Mouse (Mus musculus) CH12.LX (cell line): ENCODE data around the gene Pced1b. TPM values are rescaled to one million over a fixed set of nuclear protein-coding genes. Genes with fewer than 3 reads are reported as not detected.

ENCODE experiments used
- DNase-seq: peaks from one replicate; pipeline ENCODE4 v3.0.0-alpha.2; 2013; ENCODE audit errors: extremely low read depth
- H3K27ac ChIP-seq: 2 replicates; pipeline ENCODE4 v1.5.1; 2012; ENCODE audit warnings: low read depth, mild to moderate bottlenecking, control low read depth, moderate library complexity; ENCODE audit not compliant: insufficient read depth
- H3K27me3 ChIP-seq: replicated peaks from 2 replicates; pipeline ENCODE3; 2012; ENCODE audit warnings: inconsistent platforms
- H3K36me3 ChIP-seq, 2 experiments: replicated peaks in 1 of 2; 2 replicates each; pipeline versions ENCODE3 to v1.6.1; 2012; ENCODE audit warnings: inconsistent platforms in 1 of 2, low read length in 1 of 2, mild to moderate bottlenecking in 1 of 2, mixed read lengths in 1 of 2, moderate library complexity in 1 of 2; ENCODE audit not compliant: control insufficient read depth in 1 of 2, insufficient read depth in 1 of 2
- H3K4me1 ChIP-seq, 2 experiments: 2 replicates each; pipeline ENCODE4 v1.6.1; 2012; ENCODE audit warnings: inconsistent platforms in 1 of 2, moderate library complexity in 1 of 2; ENCODE audit not compliant: insufficient read depth in 2 of 2, control insufficient read depth in 1 of 2
- H3K4me2 ChIP-seq: 2 replicates; pipeline ENCODE4 v1.6.1; 2012; ENCODE audit warnings: low read depth, mild to moderate bottlenecking, control low read depth; ENCODE audit not compliant: poor library complexity, insufficient read depth, severe bottlenecking
- H3K4me3 ChIP-seq, 3 experiments: fragments of 150-350 bp in 1 of 3; sonication (generic) in 1 of 3; replicated peaks in 1 of 3; 2 replicates each; pipeline versions ENCODE3 to v1.5.1; 2011 to 2012; ENCODE audit warnings: low read depth in 2 of 3, low read length in 2 of 3, mild to moderate bottlenecking in 2 of 3, moderate library complexity in 2 of 3, control low read depth in 1 of 3, improper control_type of control experiment in 1 of 3, inconsistent platforms in 1 of 3, mixed read lengths in 1 of 3; ENCODE audit not compliant: poor library complexity in 1 of 3
- H3K79me2 ChIP-seq: replicated peaks from 2 replicates; pipeline ENCODE4 v1.6.1; 2012; ENCODE audit warnings: mild to moderate bottlenecking, moderate library complexity; ENCODE audit not compliant: control insufficient read depth, poor library complexity, insufficient read depth, severe bottlenecking; ENCODE audit errors: extremely low read depth
- H3K9ac ChIP-seq: 2 replicates; pipeline ENCODE4 v1.6.1; 2012; ENCODE audit warnings: low read depth, mild to moderate bottlenecking, control low read depth, moderate library complexity; ENCODE audit not compliant: insufficient read depth
- H3K9me3 ChIP-seq: replicated peaks from 2 replicates; pipeline ENCODE3; 2012; ENCODE audit warnings: low read length, inconsistent platforms, mixed read lengths
- BHLHE40 ChIP-seq: IDR thresholded peaks from 2 replicates; pipeline ENCODE4 v1.6.1; 2011; ENCODE audit warnings: mild to moderate bottlenecking, low read depth, low read length, improper control_type of control experiment
- CHD1 ChIP-seq: IDR thresholded peaks from 2 replicates; pipeline ENCODE4 v1.6.1; 2012; ENCODE audit warnings: low read depth, low read length, improper control_type of control experiment, inconsistent platforms
- CHD2 ChIP-seq: IDR thresholded peaks from 2 replicates; pipeline ENCODE4 v1.6.1; 2011; ENCODE audit warnings: low read length, improper control_type of control experiment
- CTCF ChIP-seq, 2 experiments: IDR thresholded peaks in 1 of 2; conservative IDR thresholded peaks in 1 of 2; 2 replicates each; pipeline ENCODE4 v1.5.1; 2011 to 2012; ENCODE audit warnings: low read depth in 2 of 2, low read length in 2 of 2, improper control_type of control experiment in 1 of 2, inconsistent platforms in 1 of 2, mild to moderate bottlenecking in 1 of 2, moderate library complexity in 1 of 2
- E2F4 ChIP-seq: IDR thresholded peaks from 2 replicates; pipeline ENCODE4 v1.6.1; 2011; ENCODE audit warnings: low read depth, low read length, improper control_type of control experiment; ENCODE audit not compliant: insufficient replicate concordance
- ELF1 ChIP-seq: IDR thresholded peaks from 2 replicates; pipeline ENCODE4 v1.6.1; 2014; ENCODE audit warnings: low read depth, mild to moderate bottlenecking, inconsistent platforms, low read length, improper control_type of control experiment
- EP300 ChIP-seq: IDR thresholded peaks from 2 replicates; pipeline ENCODE4 v1.6.1; 2011; ENCODE audit warnings: low read length, improper control_type of control experiment
- ETS1 ChIP-seq: conservative IDR thresholded peaks from 2 replicates; pipeline ENCODE4 v1.6.1; 2012; ENCODE audit warnings: low read depth, mild to moderate bottlenecking, inconsistent platforms, low read length, improper control_type of control experiment, moderate library complexity
- GABPA ChIP-seq: IDR thresholded peaks from 2 replicates; pipeline ENCODE4 v1.6.1; 2012; ENCODE audit warnings: low read depth, low read length, improper control_type of control experiment, inconsistent platforms; ENCODE audit not compliant: insufficient replicate concordance
- HCFC1 ChIP-seq: IDR thresholded peaks from 2 replicates; pipeline ENCODE4 v1.6.1; 2012; ENCODE audit warnings: low read depth, mild to moderate bottlenecking, inconsistent platforms, low read length, improper control_type of control experiment
- IRF4 ChIP-seq: IDR thresholded peaks from 2 replicates; pipeline ENCODE4 v1.6.1; 2014; ENCODE audit warnings: low read depth, mild to moderate bottlenecking, inconsistent platforms, low read length, improper control_type of control experiment
- JUN ChIP-seq: IDR thresholded peaks from 2 replicates; pipeline ENCODE4 v1.6.1; 2011; ENCODE audit warnings: low read depth, mild to moderate bottlenecking, low read length, improper control_type of control experiment, moderate library complexity; ENCODE audit not compliant: insufficient read depth
- JUND ChIP-seq: conservative IDR thresholded peaks from 2 replicates; pipeline ENCODE4 v1.6.1; 2011; ENCODE audit warnings: low read depth, low read length, improper control_type of control experiment
- KAT2A ChIP-seq: IDR thresholded peaks from 2 replicates; pipeline ENCODE4 v1.6.1; 2012; ENCODE audit warnings: low read length, improper control_type of control experiment, inconsistent platforms; ENCODE audit not compliant: insufficient replicate concordance
- MAFK ChIP-seq: IDR thresholded peaks from 2 replicates; pipeline ENCODE4 v1.6.1; 2011; ENCODE audit warnings: low read length, improper control_type of control experiment; ENCODE audit not compliant: insufficient replicate concordance
- MAX ChIP-seq: IDR thresholded peaks from 2 replicates; pipeline ENCODE4 v1.6.1; 2011; ENCODE audit warnings: low read length, improper control_type of control experiment
- MAZ ChIP-seq: IDR thresholded peaks from 2 replicates; pipeline ENCODE4 v1.6.1; 2012; ENCODE audit warnings: low read depth, mild to moderate bottlenecking, inconsistent platforms, low read length, improper control_type of control experiment, moderate library complexity
- MEF2A ChIP-seq: IDR thresholded peaks from 2 replicates; pipeline ENCODE4 v1.6.1; 2014; ENCODE audit warnings: low read depth, mild to moderate bottlenecking, inconsistent platforms, low read length, improper control_type of control experiment, borderline replicate concordance
- MXI1 ChIP-seq: IDR thresholded peaks from 2 replicates; pipeline ENCODE4 v1.6.1; 2011; ENCODE audit warnings: mild to moderate bottlenecking, low read depth, low read length, improper control_type of control experiment
- MYC ChIP-seq: IDR thresholded peaks from 2 replicates; pipeline ENCODE4 v1.6.1; 2011; ENCODE audit warnings: low read depth, mild to moderate bottlenecking, improper control_type of control experiment, low read length
- NELFE ChIP-seq: IDR thresholded peaks from 2 replicates; pipeline ENCODE4 v1.6.1; 2011; ENCODE audit warnings: low read depth, low read length, improper control_type of control experiment
- NRF1 ChIP-seq: IDR thresholded peaks from 2 replicates; pipeline ENCODE4 v1.6.1; 2014; ENCODE audit warnings: low read depth, mild to moderate bottlenecking, inconsistent platforms, low read length, improper control_type of control experiment, moderate library complexity
- PAX5 ChIP-seq: IDR thresholded peaks from 2 replicates; pipeline ENCODE4 v1.6.1; 2012; ENCODE audit warnings: low read length, inconsistent platforms, mixed read lengths
- POLR2A ChIP-seq: IDR thresholded peaks from 2 replicates; pipeline ENCODE4 v1.6.1; 2011; ENCODE audit warnings: low read depth, mild to moderate bottlenecking, improper control_type of control experiment, low read length
- POLR2AphosphoS2 ChIP-seq: IDR thresholded peaks from 2 replicates; pipeline ENCODE4 v1.6.1; 2011; ENCODE audit warnings: low read depth, low read length, improper control_type of control experiment
- RAD21 ChIP-seq: IDR thresholded peaks from 2 replicates; pipeline ENCODE4 v1.6.1; 2011; ENCODE audit warnings: low read depth, mild to moderate bottlenecking, low read length, improper control_type of control experiment, moderate library complexity
- RCOR1 ChIP-seq: conservative IDR thresholded peaks from 2 replicates; pipeline ENCODE4 v1.6.1; 2012; ENCODE audit warnings: low read depth, mild to moderate bottlenecking, inconsistent platforms, low read length, improper control_type of control experiment
- SIN3A ChIP-seq: IDR thresholded peaks from 2 replicates; pipeline ENCODE4 v1.6.1; 2012; ENCODE audit warnings: low read length, improper control_type of control experiment, inconsistent platforms
- SMC3 ChIP-seq: IDR thresholded peaks from 2 replicates; pipeline ENCODE4 v1.6.1; 2011; ENCODE audit warnings: low read depth, low read length, improper control_type of control experiment
- TBP ChIP-seq: conservative IDR thresholded peaks from 2 replicates; pipeline ENCODE4 v1.6.1; 2011; ENCODE audit warnings: low read depth, low read length, improper control_type of control experiment
- TCF12 ChIP-seq: IDR thresholded peaks from 2 replicates; pipeline ENCODE4 v1.6.1; 2014; ENCODE audit warnings: low read depth, mild to moderate bottlenecking, inconsistent platforms, low read length, improper control_type of control experiment
- UBTF ChIP-seq: IDR thresholded peaks from 2 replicates; pipeline ENCODE4 v1.6.1; 2012; ENCODE audit warnings: low read depth, mild to moderate bottlenecking, inconsistent platforms, low read length, improper control_type of control experiment, moderate library complexity
- USF1 ChIP-seq: IDR thresholded peaks from 2 replicates; pipeline ENCODE4 v1.6.1; 2014; ENCODE audit warnings: low read depth, mild to moderate bottlenecking, inconsistent platforms, low read length, improper control_type of control experiment
- USF2 ChIP-seq: conservative IDR thresholded peaks from 2 replicates; pipeline ENCODE4 v1.6.1; 2011; ENCODE audit warnings: low read depth, low read length, improper control_type of control experiment
- ZC3H11A ChIP-seq: IDR thresholded peaks from 2 replicates; pipeline ENCODE4 v1.6.1; 2012; ENCODE audit warnings: low read depth, mild to moderate bottlenecking, inconsistent platforms, low read length, improper control_type of control experiment
- ZMIZ1 ChIP-seq: IDR thresholded peaks from 2 replicates; pipeline ENCODE4 v1.6.1; 2012; ENCODE audit warnings: low read depth, mild to moderate bottlenecking, inconsistent platforms, low read length, improper control_type of control experiment
- ZNF384 ChIP-seq: IDR thresholded peaks from 2 replicates; pipeline ENCODE4 v1.6.1; 2012; ENCODE audit warnings: low read depth, low read length, improper control_type of control experiment, inconsistent platforms
- dilution Hi-C: fragments of 300-500 bp; cut with MboI; formaldehyde crosslinking; loops from 2 replicates; pipeline ENCODE4 v1.14.3; 2020; ENCODE audit warnings: low sequenced_read_pairs; ENCODE audit not compliant: extremely low pct_unique_long_range_greater_than_20kb, extremely low pct_ligation_motif_present
- in situ Hi-C: fragments of 300-500 bp; cut with MboI; formaldehyde crosslinking; loops from 3 replicates; pipeline ENCODE4 v1.14.3; 2019; ENCODE audit warnings: low sequenced_read_pairs, low pct_ligation_motif_present, low pct_unique_long_range_greater_than_20kb, mixed read lengths
- polyA plus RNA-seq: library from polyadenylated mRNA; unstranded; fragments of >175 nt; gene quantifications from 2 replicates; pipeline ENCODE4 v1.2.1, GENCODE M21; 2012; ENCODE audit warnings: low read depth; ENCODE audit not compliant: insufficient read length
- total RNA-seq, 2 experiments: library from RNA; depleted of rRNA; stranded (reverse); fragments of 300-350 nt in 1 of 2; fragments of >200 nt in 1 of 2; gene quantifications; 2 replicates each; pipeline ENCODE4 v1.2.3; 2012 to 2014

Pced1b gene
- total and polyA plus RNA-seq, 3 experiments = 12.3 to 44.2 (median 21.1) TPM

DNA sequence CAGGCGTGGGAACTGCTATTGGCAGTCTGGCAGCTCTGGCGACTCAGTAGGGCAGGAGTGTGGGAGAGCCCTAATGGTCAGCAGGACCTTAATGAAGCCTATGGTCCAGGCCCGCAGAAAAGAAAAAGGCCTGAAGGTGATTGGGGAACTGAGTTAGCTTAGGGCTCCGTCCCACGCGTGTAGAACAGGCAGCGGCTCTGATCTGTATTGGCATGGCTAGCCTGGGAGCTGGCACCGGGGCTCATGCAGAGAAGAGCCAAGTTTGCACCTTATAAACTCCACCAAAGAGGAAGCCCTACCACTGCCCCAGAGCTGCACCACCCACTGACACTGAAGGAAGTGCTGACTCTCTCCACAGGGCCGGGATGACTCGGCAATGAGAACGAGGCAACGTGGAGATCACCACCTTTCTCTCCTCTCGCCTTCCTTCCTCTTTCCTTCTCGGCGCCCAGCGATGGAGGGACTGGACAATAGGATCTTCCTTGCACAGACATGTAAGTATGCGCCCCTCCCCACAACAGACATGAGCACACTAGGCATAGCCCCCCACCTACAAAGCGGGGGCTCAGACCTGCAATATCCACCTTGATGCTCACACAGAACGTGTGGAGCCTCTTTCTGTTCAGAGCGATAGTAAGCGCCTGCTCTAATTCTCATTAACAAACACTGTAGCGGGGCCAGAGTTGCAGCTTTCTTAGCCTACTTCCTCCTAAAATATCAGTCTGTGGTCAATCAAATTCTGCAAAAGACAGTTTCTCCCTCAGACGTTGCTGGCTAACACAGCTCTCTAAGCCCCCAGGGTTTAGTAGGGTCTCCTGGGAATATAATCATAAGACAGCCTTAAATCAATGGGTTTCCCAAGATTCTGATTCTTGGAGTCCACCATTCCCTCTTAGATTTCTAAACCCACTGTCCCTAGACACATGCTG, 114.2 kb downstream of the Pced1b start:
- peaks cover 9 to 35% of the 10 kb centered on the region in 2 experiments for H3K4me1 ChIP-seq
- DNase-seq = peak; percentile 79
- H3K9ac ChIP-seq = peak overlapping the region; percentile 82
- in situ Hi-C loops (no loop called here), dilution Hi-C loops (no loop called here)
- peak overlapping the region; percentile 71 for H3K4me2 ChIP-seq
- peaks cover 2% of the 10 kb centered on the region for H3K9me3 ChIP-seq
- peaks cover 14% of the 10 kb centered on the region for H3K79me2 ChIP-seq
- peaks cover 22 to 36% of the 10 kb centered on the region in 2 experiments for H3K36me3 ChIP-seq
- peak overlapping the region; percentile 63 to 73 (median 67) for H3K4me3 ChIP-seq
- no peaks in the 10 kb centered on the region for H3K27me3 ChIP-seq
- peak overlapping the region; percentile 98 for H3K27ac ChIP-seq
- TF ChIP-seq TCF12 = peak; percentile 42; the same call in 1 of the 2 replicates
- TF ChIP-seq CTCF (conservative IDR thresholded peaks at IDR 0.05 in 1 of 2, IDR thresholded peaks at IDR 0.05 in 1 of 2; ENCODE audit: low read depth in 2 of 2, low read length in 2 of 2) = no peak
- TF ChIP-seq IRF4 = peak; percentile 67
- peak; percentile 64 for TF ChIP-seq TBP
- peak; percentile 4; the same call in 1 of the 2 replicates for TF ChIP-seq ETS1
- TF ChIP-seq CHD1 = peak; percentile 63; the same call in 1 of the 2 replicates
- peak; percentile 65; the same call in 1 of the 2 replicates for TF ChIP-seq MAX
- no peak for TF ChIP-seq POLR2AphosphoS2
- TF ChIP-seq EP300 = peak; percentile 47; the same call in 1 of the 2 replicates
- TF ChIP-seq MXI1 = peak; percentile 85
- no peak for TF ChIP-seq GABPA
- TF ChIP-seq MEF2A = no peak
- no peak for TF ChIP-seq KAT2A
- TF ChIP-seq MYC = peak; percentile 74; the same call in 1 of the 2 replicates
- peak; percentile 38; the same call in 1 of the 2 replicates for TF ChIP-seq NELFE
- TF ChIP-seq BHLHE40 = no peak
- peak; percentile 68; the same call in 1 of the 2 replicates for TF ChIP-seq ZMIZ1
- TF ChIP-seq MAZ = no peak
- no peak for TF ChIP-seq JUND
- TF ChIP-seq MAFK = 0 out of 2 replicates have a peak, but pooled peaks have one; percentile 57
- no peak for TF ChIP-seq NRF1
- no peak for TF ChIP-seq CHD2
- no peak for TF ChIP-seq ELF1
- TF ChIP-seq JUN = no peak
- peak; percentile 66 for TF ChIP-seq POLR2A
- TF ChIP-seq ZNF384 = no peak
- TF ChIP-seq E2F4 = no peak
- no peak for TF ChIP-seq ZC3H11A
- no peak; the same call in 1 of the 2 replicates for TF ChIP-seq RAD21
- 0 out of 2 replicates have a peak, but pooled peaks have one; percentile 55 for TF ChIP-seq RCOR1
- peak; percentile 54; the same call in 1 of the 2 replicates for TF ChIP-seq UBTF
- no peak for TF ChIP-seq USF2
- TF ChIP-seq PAX5 = no peak
- peak; percentile 73; the same call in 1 of the 2 replicates for TF ChIP-seq SIN3A
- TF ChIP-seq HCFC1 = no peak; the same call in 1 of the 2 replicates
- no peak for TF ChIP-seq USF1
- TF ChIP-seq SMC3 = no peak
